Mouse (Mus musculus) bone marrow, adult 2 months (tissue): ENCODE results near the gene Ugt1a8.

ENCODE experiments used
- CTCF ChIP-seq: fragments of 200-500 bp; IDR thresholded peaks from 2 replicates; pipeline ENCODE4 v1.5.1; 2011; ENCODE audit warnings: low read length, control low read depth; ENCODE audit not compliant: control insufficient read depth, insufficient read depth
- POLR2A ChIP-seq: fragments of 200-500 bp; IDR thresholded peaks from 2 replicates; pipeline ENCODE4 v1.6.1; 2011; ENCODE audit warnings: low read depth, mild to moderate bottlenecking, control low read depth, low read length, borderline replicate concordance; ENCODE audit not compliant: control insufficient read depth

GRCm38 (mm10) chr1:88267489-88267888 is 179.9 kb downstream of the Ugt1a8 start:
- TF ChIP-seq CTCF (no peak), POLR2A (no peak)
